Mouse (Mus musculus) bone marrow macrophage, adult 2 months (primary cell): ENCODE results near the gene Son.

Source experiments
- CTCF ChIP-seq: IDR thresholded peaks from 2 replicates; pipeline ENCODE4 v1.5.1; 2012; ENCODE audit warnings: low read depth, mild to moderate bottlenecking, low read length, moderate library complexity
- POLR2A ChIP-seq: IDR thresholded peaks from 2 replicates; pipeline ENCODE4 v1.6.1; 2012; ENCODE audit warnings: mild to moderate bottlenecking, low read depth, low read length, borderline replicate concordance

DNA sequence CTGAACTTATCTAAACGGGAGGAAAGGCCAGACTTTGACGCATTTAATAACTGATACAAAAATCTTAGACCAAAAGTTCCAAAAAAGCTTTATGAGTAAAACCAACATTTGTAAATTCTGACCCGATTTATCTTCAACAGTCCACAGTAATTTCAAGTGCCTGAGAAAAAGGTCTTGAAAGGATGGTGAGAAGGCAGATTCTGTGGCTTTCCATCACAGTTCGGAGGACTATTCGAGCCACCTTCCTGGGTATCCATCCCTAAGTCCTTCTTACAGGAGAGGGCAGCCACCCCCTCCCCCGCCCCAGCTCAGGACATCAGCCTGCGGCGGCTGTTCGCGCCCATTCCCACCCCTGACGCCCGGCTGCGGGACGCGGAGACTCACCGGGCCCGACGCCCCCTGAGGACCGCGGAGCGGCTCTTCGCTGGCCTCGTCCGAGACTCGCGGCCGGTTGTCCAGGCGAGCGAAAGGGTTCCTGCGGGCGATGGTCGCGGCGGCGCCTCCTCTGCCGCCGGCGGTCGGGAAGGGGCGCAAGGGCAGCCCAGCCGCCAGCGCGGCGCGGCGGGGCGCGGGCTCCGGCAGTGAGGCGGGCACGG is 40.8 kb downstream of the Son start:
- TF ChIP-seq CTCF (no peak), POLR2A (no peak)
